Mouse (Mus musculus): ENCODE data around the gene Coro7. TPM values are rescaled to one million over a fixed set of nuclear protein-coding genes. Genes with fewer than 3 reads are reported as not detected.
A peak's percentile ranks its signal among the peaks of the same experiment; 100 is the strongest.
"Not testable (repeated sequence)": the region's sequence is repeated elsewhere in the genome, so short reads cannot be mapped to it uniquely, and the experiment has no call there.

Gene Coro7
- polyA plus RNA-seq, 1 experiment from 2014 or later = 35.5 TPM

- Histone ChIP-seq H3K4me3 (replicated peaks) (no peak overlapping the region), H3K9ac (replicated peaks) (no peak overlapping the region), H3K4me1 (peaks cover 44% of the 10 kb centered on the region), H3K9me3 (replicated peaks) (no peaks in the 10 kb centered on the region), H3K27me3 (replicated peaks) (no peaks in the 10 kb centered on the region), H3K36me3 (0 out of 2 replicates have a peak, but pooled peaks cover 4% of the 10 kb centered on the region), H3K4me2 (no peak overlapping the region), H3K27ac (replicated peaks) (no peak overlapping the region)
- WGBS = 94% methylated on average over 9 of the region's 9 CpGs
- ATAC-seq (ENCODE audit: low FRiP score) = no peak
These were observed 89.3 kb downstream of the Coro7 start for GRCm38 (mm10) chr16:4590236-4590635.

GRCm38 (mm10) chr16:4587516-4588210, 91.9 kb downstream of the Coro7 start:
- Histone ChIP-seq H3K27ac (replicated peaks) (peak overlapping the region; percentile 79), H3K9ac (replicated peaks) (0 out of 2 replicates have a peak overlapping the region, but pooled peaks have one; percentile 7), H3K9me3 (replicated peaks) (no peaks in the 10 kb centered on the region), H3K36me3 (0 out of 2 replicates have a peak, but pooled peaks cover 4% of the 10 kb centered on the region), H3K27me3 (replicated peaks) (no peaks in the 10 kb centered on the region), H3K4me1 (peaks cover 28% of the 10 kb centered on the region), H3K4me2 (no peak overlapping the region), H3K4me3 (replicated peaks) (no peak overlapping the region)
- no peak for ATAC-seq (ENCODE audit: low FRiP score)
- WGBS = 56% methylated on average over 5 of the region's 5 CpGs

GRCm38 (mm10) chr16:4586531-4587123, 93.0 kb downstream of the Coro7 start:
- peak overlapping the region; percentile 72 for H3K4me2 ChIP-seq
- H3K36me3 ChIP-seq = 0 out of 2 replicates have a peak, but pooled peaks cover 4% of the 10 kb centered on the region
- under 1% methylated on average over 43 of the region's 43 CpGs for WGBS
- no peaks in the 10 kb centered on the region for H3K9me3 ChIP-seq (replicated peaks)
- no peaks in the 10 kb centered on the region for H3K27me3 ChIP-seq (replicated peaks)
- H3K4me1 ChIP-seq = peaks cover 20% of the 10 kb centered on the region
- H3K4me3 ChIP-seq (replicated peaks) = peak overlapping the region; percentile 53
- H3K9ac ChIP-seq (replicated peaks) = peak overlapping the region; percentile 46
- peak; percentile 94 for ATAC-seq (ENCODE audit: low FRiP score)
- H3K27ac ChIP-seq (replicated peaks) = peak overlapping the region; percentile 79

- peak overlapping the region; percentile 72 for H3K4me2 ChIP-seq
- no peaks in the 10 kb centered on the region for H3K9me3 ChIP-seq (replicated peaks)
- peak overlapping the region; percentile 46 for H3K9ac ChIP-seq (replicated peaks)
- ATAC-seq (ENCODE audit: low FRiP score) = peak; percentile 56
- H3K36me3 ChIP-seq = 0 out of 2 replicates have a peak, but pooled peaks cover 3% of the 10 kb centered on the region
- peaks cover 20% of the 10 kb centered on the region for H3K4me1 ChIP-seq
- H3K4me3 ChIP-seq (replicated peaks) = peak overlapping the region; percentile 53
- WGBS = 9% methylated on average over 14 of the region's 14 CpGs
- peak overlapping the region; percentile 79 for H3K27ac ChIP-seq (replicated peaks)
- no peaks in the 10 kb centered on the region for H3K27me3 ChIP-seq (replicated peaks)
These were observed 93.7 kb downstream of the Coro7 start for GRCm38 (mm10) chr16:4585642-4586530.

GRCm38 (mm10) chr16:4584438-4584837, 95.1 kb downstream of the Coro7 start:
- no peak for ATAC-seq (ENCODE audit: low FRiP score)
- Histone ChIP-seq H3K4me2 (no peak overlapping the region), H3K27me3 (replicated peaks) (no peaks in the 10 kb centered on the region), H3K27ac (replicated peaks) (no peak overlapping the region), H3K4me3 (replicated peaks) (no peak overlapping the region), H3K4me1 (peaks cover 20% of the 10 kb centered on the region), H3K36me3 (no peaks in the 10 kb centered on the region), H3K9ac (replicated peaks) (no peak overlapping the region), H3K9me3 (replicated peaks) (no peaks in the 10 kb centered on the region)
- 79% methylated on average over 5 of the region's 5 CpGs for WGBS

- Histone ChIP-seq H3K4me2 (no peak overlapping the region), H3K9ac (replicated peaks) (no peak overlapping the region), H3K9me3 (replicated peaks) (no peaks in the 10 kb centered on the region), H3K27ac (replicated peaks) (no peak overlapping the region), H3K27me3 (replicated peaks) (no peaks in the 10 kb centered on the region), H3K36me3 (no peaks in the 10 kb centered on the region), H3K4me3 (replicated peaks) (no peak overlapping the region), H3K4me1 (peaks cover 20% of the 10 kb centered on the region)
- 94% methylated on average over 3 of the region's 3 CpGs for WGBS
- ATAC-seq (ENCODE audit: low FRiP score) = no peak
These were observed 95.8 kb downstream of the Coro7 start for GRCm38 (mm10) chr16:4583807-4584206.

- WGBS = 91% methylated on average over 4 of the region's 4 CpGs
- not testable (repeated sequence) for H3K9me3 ChIP-seq (replicated peaks); ATAC-seq (ENCODE audit: low FRiP score); H3K9ac ChIP-seq (replicated peaks); H3K27ac ChIP-seq (replicated peaks); H3K27me3 ChIP-seq (replicated peaks); H3K4me3 ChIP-seq (replicated peaks); H3K36me3 ChIP-seq; H3K4me2 ChIP-seq; H3K4me1 ChIP-seq
These were observed 98.4 kb downstream of the Coro7 start for GRCm38 (mm10) chr16:4581179-4581578.

GRCm38 (mm10) chr16:4578630-4579029, 100.9 kb downstream of the Coro7 start:
- no peak for ATAC-seq (ENCODE audit: low FRiP score)
- WGBS = 63% methylated on average over 7 of the region's 7 CpGs

GRCm38 (mm10) chr16:4576873-4577272, 102.7 kb downstream of the Coro7 start:
- Histone ChIP-seq H3K27me3 (replicated peaks) (no peaks in the 10 kb centered on the region), H3K9me3 (replicated peaks) (no peaks in the 10 kb centered on the region), H3K4me1 (no peaks in the 10 kb centered on the region), H3K4me2 (no peak overlapping the region), H3K27ac (replicated peaks) (no peak overlapping the region), H3K9ac (replicated peaks) (no peak overlapping the region), H3K36me3 (no peaks in the 10 kb centered on the region), H3K4me3 (replicated peaks) (no peak overlapping the region)
- 71% methylated on average over 2 of the region's 2 CpGs for WGBS
- ATAC-seq (ENCODE audit: low FRiP score) = no peak

More at GRCm38 (mm10) chr16:4578630-4579029, 100.9 kb downstream of the Coro7 start:
- Histone ChIP-seq H3K9me3 (replicated peaks) (no peaks in the 10 kb centered on the region), H3K9ac (replicated peaks) (no peak overlapping the region), H3K4me2 (no peak overlapping the region), H3K27me3 (replicated peaks) (no peaks in the 10 kb centered on the region), H3K4me1 (no peaks in the 10 kb centered on the region), H3K27ac (replicated peaks) (no peak overlapping the region), H3K36me3 (no peaks in the 10 kb centered on the region), H3K4me3 (replicated peaks) (no peak overlapping the region)

All from neural tube, embryonic 15.5 days (tissue).